Mouse (Mus musculus): ENCODE results near the gene Nsun5.
"Not testable (repeated sequence)": the region's sequence is repeated elsewhere in the genome, so short reads cannot be mapped to it uniquely, and the experiment has no call there.

Gene Nsun5

DNA sequence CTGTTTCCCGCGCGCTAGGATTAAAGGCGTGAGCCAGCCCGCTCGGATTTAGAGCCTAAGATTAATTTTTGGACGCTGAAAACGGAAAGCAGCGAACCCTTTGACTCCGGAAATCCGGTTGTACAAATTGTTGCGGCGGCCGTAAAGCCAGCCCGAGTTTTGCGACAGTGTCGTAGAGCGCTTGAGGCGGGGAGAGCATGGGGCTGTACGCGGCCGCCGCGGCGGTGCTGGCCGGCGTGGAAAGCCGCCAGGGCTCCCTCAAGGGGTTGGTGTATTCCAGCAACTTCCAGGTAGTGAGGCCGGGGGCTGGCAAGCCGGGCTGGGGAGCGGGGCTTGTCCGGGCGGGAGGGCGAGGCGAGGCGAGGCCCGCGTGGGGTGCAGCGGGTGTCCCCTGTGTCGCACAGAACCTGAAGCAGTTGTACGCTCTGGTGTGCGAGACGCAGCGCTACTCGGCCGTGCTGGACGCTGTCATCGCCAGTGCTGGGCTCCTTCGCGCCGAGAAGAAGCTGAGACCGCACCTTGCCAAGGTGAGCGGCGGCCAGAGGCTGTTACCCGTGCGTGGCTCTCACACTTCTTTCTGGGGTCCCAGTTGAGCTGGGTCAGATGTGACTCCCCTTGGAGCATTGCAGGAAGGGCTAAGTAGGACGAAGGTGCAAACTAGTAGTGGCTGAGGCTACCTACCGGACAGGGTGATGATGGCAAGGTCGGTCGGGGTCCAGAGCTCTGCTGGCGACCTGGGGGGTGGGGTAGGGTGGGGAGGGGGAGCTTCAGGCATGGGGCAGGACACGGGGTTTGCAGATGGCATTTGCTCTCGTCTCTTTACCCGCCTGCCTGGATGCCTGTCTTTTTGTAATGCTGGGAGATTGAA, at the start of gene Nsun5:
Nsun5 (plus strand) TSS at position 167 of the 868 bp plus-strand sequence.
- peak; percentile 93 for DNase-seq

DNA sequence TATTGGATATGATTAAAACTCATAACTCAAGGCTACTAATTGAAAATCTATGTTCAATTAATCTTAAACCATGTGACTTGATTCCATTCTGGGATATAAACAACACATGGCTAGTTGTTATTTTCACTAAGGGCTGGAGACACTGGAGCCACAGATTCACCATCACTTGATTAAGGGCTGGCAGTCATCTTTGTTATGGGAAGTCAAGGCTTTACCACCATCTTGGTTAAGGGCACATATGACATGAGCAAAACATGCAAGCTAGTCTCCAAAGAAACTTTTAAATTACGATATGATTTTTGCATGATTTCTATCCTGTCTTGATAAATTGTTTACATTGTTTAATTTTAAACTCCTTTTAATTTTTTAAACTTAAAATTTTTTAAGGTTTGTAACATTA, 47.6 kb upstream of the Nsun5 start:
- no peak for DNase-seq

DNA sequence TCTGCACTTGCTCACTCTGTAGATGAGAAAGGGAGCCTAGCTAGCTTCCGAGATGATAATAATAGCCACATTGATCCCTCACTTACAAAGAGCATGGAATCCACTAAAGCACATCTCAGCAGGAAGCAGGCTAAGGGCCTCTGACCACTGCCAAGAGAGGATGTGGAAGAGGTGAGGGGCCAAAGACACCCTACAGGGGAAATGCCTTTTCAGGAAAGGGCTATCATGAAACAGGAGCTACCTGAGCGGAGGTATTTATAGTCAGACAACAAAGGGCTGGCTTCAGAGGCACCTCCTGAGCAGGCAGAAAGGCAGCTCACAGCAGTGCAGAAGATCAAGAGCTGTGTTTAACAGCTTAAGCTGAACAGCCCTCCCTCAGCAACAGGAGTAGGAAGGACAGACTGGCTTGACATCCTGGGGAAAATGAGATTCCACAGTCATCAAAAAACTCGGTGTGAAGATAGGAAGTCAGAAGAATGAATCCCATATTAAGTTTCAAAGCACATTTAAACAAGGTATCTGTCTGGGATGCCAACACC, 43.6 kb upstream of the Nsun5 start:
- DNase-seq, result no peak

DNA sequence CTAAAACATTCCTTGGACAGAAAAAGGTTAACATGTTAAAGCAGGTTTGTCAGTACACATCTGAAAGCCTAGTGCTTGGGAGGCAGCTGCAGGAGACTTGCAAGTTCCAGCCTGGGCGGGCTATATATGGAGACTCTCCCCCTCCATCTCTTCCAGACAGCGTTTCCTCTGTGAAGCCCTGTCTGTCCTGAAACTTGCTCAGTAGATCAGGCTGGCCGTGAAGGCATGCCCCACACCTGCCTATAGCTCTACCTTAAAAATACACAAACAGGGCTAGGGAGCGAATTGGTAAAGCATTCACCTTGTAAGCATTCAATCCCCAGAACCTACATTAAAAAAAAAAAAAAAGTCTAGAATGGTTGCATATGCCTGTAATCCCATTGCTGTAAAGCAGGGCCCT, 40.3 kb upstream of the Nsun5 start:
- no peak for DNase-seq

DNA sequence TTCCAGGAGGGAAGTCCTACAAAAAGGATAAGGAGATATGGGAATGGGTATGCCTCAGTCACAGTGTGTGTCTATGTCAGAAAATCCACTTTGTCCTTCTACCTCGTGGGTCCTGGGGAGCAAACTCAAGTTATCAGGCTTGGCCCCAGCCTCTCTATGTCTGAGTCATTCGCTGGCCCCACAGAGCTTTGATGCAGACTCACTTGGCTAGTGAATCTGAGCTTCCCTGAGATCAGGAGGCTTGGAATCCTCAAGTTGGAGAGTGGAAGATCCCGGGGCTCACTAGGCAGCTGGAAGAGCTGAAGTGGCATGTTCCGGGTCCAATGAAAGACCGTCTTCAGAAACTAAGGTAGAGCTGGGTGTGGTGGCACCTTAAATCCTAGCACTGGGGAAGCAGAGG, 39.6 kb upstream of the Nsun5 start:
- DNase-seq, result no peak

DNA sequence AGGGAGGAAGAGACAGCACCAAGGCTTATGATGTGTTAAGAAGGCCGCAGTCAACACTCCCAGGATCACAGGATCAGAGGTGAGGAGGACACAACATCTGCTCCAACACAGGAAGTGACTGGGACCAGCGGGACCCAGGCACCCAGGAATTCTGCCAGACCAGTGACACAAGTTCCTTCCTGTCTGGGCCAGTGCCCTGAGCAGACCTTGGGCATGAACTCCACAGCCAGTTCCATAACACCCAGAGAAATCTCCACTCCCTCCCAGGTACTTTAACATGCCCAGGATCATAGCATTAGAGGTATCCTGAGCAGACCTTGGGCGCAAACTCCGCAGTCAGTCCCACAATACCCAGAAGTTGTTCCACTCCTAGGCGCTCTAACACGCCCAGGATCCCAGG, 38.6 kb upstream of the Nsun5 start:
- DNase-seq, result no peak

DNA sequence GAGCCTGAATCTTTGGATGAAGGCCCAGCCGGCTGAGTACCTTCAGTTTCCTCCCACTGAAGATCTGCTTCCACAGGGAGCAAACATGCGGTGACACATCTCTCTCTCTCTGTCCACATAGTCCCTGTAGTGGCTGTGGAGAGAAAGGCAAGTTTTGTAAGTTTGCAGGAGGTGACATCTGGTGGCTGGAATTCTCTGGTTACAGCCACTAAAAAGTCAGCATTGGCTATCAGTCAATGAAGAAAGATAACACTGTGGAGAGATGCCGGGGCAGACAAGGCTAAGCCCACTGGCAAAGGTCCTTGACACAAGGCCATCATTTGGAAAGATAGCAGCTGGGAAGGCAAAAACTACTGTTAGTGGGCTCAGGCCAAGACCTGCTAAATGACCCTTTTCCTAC, 32.2 kb upstream of the Nsun5 start:
- no peak for DNase-seq

DNA sequence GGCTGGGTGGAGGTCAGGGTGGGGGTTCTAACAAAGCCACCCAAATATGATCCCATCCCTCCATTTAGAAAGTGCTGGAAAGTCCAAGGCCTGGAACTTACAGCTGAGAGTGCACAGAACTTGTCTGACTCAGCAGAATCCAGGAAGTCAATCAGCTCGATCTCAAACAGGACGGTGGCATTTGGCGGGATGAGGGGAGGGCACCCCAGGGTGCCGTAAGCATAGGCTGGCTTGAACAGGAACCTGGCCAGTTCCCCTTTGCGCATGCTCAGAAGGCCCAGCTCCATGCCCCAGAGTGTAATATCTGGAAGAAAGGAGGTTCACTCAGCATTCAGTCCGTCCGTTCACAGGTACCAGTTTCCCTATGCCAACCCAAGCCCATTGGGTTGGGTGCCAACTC, 23.8 kb upstream of the Nsun5 start:
- no peak for DNase-seq

DNA sequence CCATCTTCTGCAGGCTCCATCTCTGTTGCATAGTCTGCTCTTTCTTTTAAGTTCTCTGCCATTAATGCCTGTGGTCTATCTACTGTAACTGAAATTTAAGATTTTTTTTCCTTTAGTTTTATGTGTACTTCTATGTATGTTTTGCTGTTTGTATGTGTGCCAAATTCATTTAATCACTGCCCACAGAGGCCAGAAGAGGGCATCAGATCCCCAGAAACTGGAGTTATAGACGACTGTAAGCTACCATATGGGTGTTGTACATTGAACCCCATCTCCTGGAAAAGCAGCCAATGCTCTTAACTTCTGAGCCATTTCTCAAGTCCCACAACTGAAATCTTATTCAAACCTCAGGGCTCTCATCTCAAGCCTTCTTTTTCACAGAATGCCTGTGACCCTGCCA, 23.3 kb upstream of the Nsun5 start:
- no peak for DNase-seq

DNA sequence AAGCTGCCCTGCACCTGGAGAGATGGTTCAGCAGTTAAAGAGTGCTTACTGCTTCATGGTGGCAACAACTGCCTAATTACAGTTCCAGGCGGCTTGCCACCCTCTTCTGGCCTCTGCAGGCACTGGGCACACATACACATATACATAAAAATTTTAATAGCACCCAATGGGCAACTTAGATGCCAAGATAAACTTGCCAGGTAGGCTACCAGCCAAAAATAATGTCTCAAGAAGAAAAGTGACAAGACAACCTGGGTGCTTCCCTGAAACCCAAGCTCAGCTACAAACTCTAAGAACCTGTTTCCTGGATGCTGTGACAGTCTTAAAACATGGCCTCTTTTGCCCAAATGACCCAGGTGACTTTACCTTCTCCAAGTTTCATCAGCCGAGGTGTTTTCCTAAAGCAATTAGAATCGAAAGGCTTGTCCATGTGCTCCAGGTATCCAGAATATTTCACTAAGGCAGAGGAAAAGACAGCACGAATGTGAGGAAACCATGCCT, 22.2 kb upstream of the Nsun5 start:
- DNase-seq, result no peak

DNA sequence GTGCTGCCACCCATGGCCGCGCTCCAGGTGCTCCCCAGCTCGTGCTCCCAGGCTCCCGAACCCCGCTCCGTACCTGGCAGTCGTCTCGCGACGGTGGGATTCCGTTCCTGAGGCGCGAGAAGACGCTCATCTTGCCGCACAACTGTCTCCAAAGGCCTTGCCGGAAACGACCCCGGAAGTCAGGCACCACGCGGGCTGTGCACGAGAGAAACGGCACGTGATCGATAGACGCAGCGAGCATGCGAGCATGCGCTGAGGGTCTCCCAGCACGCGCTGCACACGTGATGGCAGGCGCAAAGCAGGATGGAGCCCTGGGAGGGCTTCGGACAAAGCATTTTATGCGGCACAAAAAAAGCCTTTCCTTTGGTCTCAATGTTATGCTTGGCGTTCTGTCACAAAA, 19.9 kb upstream of the Nsun5 start, which contains the start of gene Fkbp6:
Fkbp6 (minus strand) TSS at position 183 of the 400 bp plus-strand sequence.
- no peak for DNase-seq

DNA sequence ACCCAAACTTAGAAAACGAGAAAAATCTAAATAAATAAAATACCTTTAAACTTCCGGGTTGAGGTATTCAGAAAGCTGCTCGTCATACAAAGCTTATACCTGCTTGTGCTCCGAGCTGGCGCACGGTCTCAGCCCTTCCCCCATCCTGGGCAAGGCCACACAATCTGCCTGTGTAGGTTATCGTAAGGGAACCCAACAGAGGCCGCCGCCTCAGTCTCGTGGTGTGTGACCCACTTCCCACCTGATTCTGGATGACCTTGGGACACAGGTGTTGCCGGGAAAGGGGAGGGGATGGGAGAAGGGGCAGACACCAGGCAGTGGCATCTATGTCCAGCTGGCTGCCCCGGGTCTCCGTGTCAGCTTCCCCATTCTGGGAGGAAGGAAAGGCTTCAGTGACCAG, 18.1 kb upstream of the Nsun5 start:
- no peak for DNase-seq

DNA sequence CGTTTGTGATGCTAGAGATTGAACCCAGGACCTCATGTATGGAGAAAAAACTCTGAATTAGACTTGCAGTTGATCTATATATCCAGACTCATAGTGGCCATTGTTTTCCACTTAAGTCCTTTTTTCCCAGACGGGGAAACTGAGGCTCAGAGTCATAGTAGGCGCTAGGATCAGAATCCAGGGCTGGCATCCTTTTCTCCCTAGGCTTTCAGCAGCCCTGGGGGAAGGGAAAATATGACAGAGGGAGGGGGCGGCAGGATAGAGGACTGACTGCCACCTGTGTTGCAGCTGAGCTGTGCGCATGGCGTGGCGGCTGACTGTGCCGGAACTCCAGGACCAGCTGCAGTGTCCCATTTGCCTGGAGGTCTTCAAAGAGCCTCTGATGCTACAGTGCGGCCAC, 16.8 kb upstream of the Nsun5 start, which contains the start of gene Trim50:
Trim50 (plus strand) TSS at position 301 of the 400 bp plus-strand sequence.
- DNase-seq, result no peak

DNA sequence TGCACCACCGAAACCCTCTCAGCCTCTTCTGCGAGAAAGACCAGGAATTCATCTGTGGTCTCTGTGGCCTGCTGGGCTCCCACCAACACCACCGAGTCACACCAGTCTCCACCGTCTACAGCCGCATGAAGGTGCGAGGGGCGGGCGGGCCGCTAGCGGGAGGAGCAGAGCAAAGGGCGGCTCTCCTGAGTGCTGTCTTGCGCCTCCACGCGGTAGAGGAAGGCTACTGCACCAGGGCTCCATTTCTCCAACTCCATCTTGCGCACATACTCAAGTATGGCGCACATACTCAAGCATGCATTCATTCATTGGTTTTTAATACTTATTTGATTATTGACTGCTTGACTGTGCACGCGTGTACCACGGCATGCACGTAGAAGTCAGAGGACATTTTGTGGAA, 16.2 kb upstream of the Nsun5 start:
- DNase-seq, result no peak

DNA sequence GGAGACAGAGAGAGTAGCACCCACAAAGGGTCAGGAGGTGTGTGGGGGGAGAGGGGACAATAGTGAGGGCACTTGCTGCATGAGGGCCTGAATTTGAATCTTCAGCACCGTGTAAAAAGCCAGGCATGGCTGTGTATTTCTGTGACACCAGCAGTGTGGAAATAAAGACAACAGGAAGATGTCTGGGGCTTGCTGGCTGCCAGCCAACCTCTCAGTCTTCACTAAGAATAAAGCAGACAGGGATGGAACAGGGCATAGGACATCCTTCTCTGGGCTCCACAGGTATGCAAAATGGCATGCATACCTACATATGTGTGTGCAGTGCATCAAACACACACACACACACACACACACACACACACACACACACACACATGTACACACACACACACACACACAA, 13.7 kb upstream of the Nsun5 start:
- no peak for DNase-seq

DNA sequence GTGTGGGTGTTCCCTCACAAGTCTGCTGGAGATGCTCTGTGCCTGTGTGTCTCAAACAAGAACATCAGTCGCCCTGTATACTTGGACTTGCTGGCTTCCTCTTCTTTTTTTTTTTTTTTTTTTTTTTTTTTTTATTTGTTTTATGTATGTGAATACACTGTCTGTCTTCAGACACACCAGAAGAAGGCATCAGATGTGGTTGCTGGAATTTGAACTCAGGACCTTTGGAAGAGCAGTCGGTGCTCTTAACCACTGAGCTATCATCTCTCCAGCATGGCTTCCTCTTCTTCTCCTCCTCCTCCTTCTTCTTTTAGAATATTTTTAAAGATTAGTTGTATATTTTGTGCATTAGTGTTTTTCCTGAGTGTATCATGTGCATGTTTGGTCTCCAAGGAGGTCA, 12.2 kb upstream of the Nsun5 start:
- DNase-seq, result no peak

DNA sequence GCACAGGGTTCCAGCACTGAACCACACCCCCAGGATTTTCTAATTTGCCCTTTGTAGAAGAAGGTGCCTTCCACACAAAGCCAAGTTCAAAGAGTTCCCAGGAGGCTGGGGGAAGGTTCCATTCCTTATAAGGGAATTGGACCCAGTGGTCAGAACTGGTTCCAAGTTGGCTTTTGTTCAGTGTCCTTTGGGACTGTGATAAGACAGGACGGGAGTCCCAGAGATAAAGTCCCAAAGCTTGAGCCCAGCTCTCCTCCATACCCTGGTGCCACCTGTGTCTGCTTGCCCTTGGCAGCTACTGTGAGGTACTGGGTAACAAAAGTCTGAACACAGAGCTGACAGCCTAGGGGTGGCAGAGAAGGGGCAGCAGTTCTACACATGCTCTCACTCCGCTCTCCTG, 10.0 kb upstream of the Nsun5 start:
- DNase-seq, result no peak

DNA sequence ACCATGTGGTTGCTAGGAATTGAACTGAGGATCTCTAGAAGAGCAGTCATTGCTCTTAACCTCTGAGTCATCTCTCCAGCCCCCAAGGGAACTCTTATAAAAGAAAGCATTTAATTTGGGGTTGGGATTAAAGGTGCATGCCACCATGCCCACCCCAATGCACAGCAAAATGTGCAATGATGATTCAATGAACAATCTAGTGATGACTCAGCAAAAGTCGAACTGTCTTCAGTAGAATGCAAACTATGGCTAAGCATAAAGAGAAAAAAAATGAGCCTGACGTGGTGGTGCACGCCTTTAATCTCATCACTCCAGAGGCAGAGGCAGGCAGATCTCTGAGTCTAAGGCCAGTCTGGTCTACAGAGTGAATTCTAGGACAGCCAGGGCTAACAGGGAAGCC, 7.2 kb upstream of the Nsun5 start:
- DNase-seq, result no peak

DNA sequence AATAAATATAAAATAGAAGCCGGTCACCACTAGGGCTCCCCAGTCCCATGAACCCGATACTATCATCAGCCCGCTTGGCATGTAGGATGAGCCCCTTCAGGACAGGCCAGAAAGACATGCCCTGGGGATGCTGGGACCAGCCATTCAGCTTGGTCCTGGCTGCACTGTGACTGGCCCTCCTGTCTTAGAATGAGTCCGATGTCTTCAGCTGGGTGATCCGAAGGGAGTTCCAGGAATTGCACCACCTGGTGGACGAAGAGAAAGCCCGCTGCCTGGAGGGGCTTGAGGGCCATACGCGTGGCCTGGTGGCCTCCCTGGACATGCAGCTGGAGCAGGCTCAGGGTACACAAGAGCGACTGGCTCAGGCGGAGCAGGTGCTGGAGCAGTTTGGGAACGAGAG, 6.2 kb upstream of the Nsun5 start:
- DNase-seq, result no peak

DNA sequence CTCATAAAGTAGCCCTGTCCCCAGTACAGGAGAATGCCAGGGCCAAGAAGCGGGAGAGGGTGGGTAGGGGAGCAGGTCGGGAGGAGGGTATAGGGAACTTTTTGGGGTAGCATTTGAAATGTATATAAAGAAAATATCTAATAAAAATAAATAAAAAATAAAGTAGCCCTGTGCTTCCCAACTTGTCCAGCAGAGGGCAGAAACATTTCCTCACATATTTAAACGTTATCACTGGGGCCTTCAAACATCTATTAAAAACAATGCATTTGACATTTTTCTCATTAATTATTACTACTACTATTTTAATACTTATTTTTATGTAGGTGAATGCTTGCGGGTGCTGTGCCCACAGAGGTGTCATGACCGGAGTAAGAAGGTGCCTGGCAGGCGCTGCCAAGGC, 1.9 kb upstream of the Nsun5 start:
- no peak for DNase-seq

DNA sequence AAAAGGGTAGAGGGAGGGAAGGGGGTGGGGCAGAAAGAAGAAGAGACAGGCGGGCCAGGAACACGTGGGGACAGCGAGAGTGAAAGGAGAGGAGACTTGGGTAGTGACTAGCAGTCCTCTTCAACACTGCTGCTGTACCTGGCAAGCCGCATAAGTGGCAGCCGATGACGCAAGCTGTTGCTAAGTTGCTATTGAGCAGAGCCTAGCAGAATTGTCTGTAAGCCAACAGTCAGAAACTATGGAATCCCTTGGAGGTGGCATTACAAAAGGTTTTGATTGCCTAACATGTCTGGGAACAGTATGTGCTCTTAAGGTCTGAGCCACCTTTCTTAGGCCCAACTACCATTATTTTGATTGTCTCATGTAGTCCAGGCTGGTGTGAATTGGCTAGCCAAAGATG, 1.4 kb upstream of the Nsun5 start:
- no peak for DNase-seq

DNA sequence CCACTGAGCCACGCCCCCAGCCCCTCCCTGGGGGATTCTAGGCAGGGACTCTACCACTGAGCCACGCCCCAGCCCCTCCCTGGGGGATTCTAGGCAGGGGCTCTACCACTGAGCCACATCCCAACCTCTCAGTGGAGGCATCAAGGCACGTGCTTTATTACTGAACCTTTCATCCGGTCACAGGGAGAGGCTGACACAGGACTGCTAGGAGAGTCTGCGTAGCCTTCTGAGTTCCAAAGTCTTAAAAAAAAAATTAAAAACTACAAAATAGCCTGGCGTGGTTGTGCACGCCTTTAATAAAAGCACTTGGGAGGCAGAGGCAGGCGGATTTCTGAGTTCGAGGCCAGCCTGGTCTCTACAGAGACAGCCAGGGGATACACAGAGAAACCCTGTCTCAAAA, 557 bp upstream of the Nsun5 start:
- DNase-seq, result not testable (repeated sequence)

DNA sequence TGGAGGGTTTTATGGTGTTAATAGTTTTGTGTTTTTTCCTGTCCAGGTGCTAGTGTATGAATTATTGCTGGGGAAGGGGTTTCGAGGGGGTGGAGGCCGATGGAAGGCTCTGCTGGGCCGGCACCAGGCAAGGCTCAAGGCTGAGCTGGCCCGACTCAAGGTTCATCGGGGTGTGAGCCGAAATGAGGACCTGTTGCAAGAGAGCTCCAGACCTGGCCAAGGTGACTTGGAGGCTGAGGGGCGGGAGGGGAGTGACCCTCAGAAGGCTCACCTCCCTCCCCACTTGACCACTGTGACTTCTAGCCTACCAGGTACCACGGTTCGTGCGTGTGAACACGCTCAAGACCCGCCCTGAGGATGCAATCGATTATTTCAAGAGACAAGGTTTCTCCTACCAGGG, 1.4 kb downstream of the Nsun5 start:
- DNase-seq, result no peak

DNA sequence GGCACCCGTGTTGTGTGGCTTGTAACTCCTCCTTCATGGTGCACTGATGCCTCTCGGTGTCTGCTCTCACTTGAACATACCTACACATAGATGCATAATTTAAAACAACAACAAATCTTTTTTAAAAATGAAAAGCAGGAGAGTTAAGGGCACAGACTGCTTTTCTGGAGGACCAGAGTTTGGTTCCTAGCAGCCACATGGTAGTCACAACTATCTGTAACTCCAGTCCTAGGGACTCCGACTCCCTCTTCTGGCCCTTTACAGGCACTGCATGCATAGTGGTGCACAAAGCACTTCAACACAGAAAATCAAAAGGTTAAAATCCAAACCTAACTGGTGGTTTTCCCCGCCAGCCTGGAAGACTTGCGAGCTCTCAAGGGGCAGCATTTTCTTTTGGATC, 3.8 kb downstream of the Nsun5 start:
- no peak for DNase-seq

DNA sequence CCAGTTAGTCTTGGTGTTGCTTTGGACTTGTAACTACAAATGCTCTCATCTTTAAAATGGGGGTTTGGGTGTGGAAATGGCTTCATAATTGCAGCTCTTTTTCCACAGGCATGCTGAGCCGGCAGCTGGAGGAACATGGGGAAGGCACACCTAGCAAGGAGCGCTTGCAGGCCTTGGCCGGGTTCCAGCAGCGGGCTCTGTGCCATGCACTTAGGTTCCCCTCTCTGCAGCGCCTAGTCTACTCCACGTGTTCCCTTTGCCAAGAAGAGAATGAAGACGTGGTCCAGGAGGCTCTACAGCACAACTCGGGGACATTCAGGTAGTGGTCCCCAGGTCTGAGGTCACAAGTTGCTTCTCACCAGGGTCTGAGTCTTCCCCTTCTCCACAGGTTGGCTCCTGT, 5.4 kb downstream of the Nsun5 start:
- DNase-seq, result no peak
